Mouse (Mus musculus): Measurements from ENCODE around the gene Zfc3h1.

Zfc3h1 gene

GRCm38 (mm10) chr10:115385018-115386002, 551 bp downstream of the Zfc3h1 start:
- DNase-seq, result peak; percentile 37

GRCm38 (mm10) chr10:115387891-115388290, 3.1 kb downstream of the Zfc3h1 start:
- DNase-seq, result no peak

GRCm38 (mm10) chr10:115391076-115391475, 6.3 kb downstream of the Zfc3h1 start:
- no peak for DNase-seq

- DNase-seq, result no peak
Measured at GRCm38 (mm10) chr10:115391896-115392295, 7.1 kb downstream of the Zfc3h1 start.

GRCm38 (mm10) chr10:115406393-115406792, 21.6 kb downstream of the Zfc3h1 start:
- DNase-seq, result peak; percentile 18

- DNase-seq, result no peak
Measured at GRCm38 (mm10) chr10:115413496-115413895, 28.7 kb downstream of the Zfc3h1 start.

- no peak for DNase-seq
Measured at GRCm38 (mm10) chr10:115414056-115414455, 29.3 kb downstream of the Zfc3h1 start.

GRCm38 (mm10) chr10:115421976-115422375, 37.2 kb downstream of the Zfc3h1 start:
- no peak for DNase-seq

GRCm38 (mm10) chr10:115425351-115425750, 40.6 kb downstream of the Zfc3h1 start:
- DNase-seq, result no peak

- DNase-seq, result no peak
Measured at GRCm38 (mm10) chr10:115437286-115437685, 52.5 kb downstream of the Zfc3h1 start.

- DNase-seq, result no peak
Measured at GRCm38 (mm10) chr10:115448614-115449013, 63.9 kb downstream of the Zfc3h1 start.

GRCm38 (mm10) chr10:115457368-115458021, 72.7 kb downstream of the Zfc3h1 start:
- DNase-seq, result no peak

GRCm38 (mm10) chr10:115462646-115463045, 77.9 kb downstream of the Zfc3h1 start:
- DNase-seq, result no peak

GRCm38 (mm10) chr10:115465072-115465471, 80.3 kb downstream of the Zfc3h1 start:
- DNase-seq, result no peak

GRCm38 (mm10) chr10:115465778-115466177, 81.0 kb downstream of the Zfc3h1 start:
- DNase-seq, result no peak

- no peak for DNase-seq
Measured at GRCm38 (mm10) chr10:115467985-115468384, 83.2 kb downstream of the Zfc3h1 start.

GRCm38 (mm10) chr10:115468632-115469031, 83.9 kb downstream of the Zfc3h1 start:
- no peak for DNase-seq

GRCm38 (mm10) chr10:115469040-115469439, 84.3 kb downstream of the Zfc3h1 start:
- DNase-seq, result no peak

GRCm38 (mm10) chr10:115470621-115471334, 86.0 kb downstream of the Zfc3h1 start:
- DNase-seq, result no peak

- no peak for DNase-seq
Measured at GRCm38 (mm10) chr10:115473213-115473961, 88.6 kb downstream of the Zfc3h1 start.

- DNase-seq, result no peak
Measured at GRCm38 (mm10) chr10:115475000-115475550, 90.3 kb downstream of the Zfc3h1 start.

- DNase-seq, result no peak
Measured at GRCm38 (mm10) chr10:115476506-115476905, 91.7 kb downstream of the Zfc3h1 start.

All from layer of hippocampus, adult 9-11 months (tissue).